Mouse (Mus musculus) lung, embryonic 16.5 days (tissue): ENCODE data around the gene Cxcl17. TPM values are rescaled to one million over a fixed set of nuclear protein-coding genes. Genes with fewer than 3 reads are reported as not detected.
A peak's percentile ranks its signal among the peaks of the same experiment; 100 is the strongest.

Experiments
- ATAC-seq: fragments of 200-750 bp; cut with Nextera tagmentation; 2 replicates; pipeline ENCODE4 v1.8.0; 2017; ENCODE audit warnings: low read depth, mild to moderate bottlenecking, moderate library complexity
- H3K27ac ChIP-seq: fragments of 300-500 bp; sonication (generic); 2 replicates; pipeline ENCODE4 v1.5.1; 2014; ENCODE audit warnings: mild to moderate bottlenecking, control low read depth, low read length
- H3K27me3 ChIP-seq: fragments of 300-500 bp; sonication (generic); 2 replicates; pipeline ENCODE4 v1.6.1; 2014; ENCODE audit warnings: low read depth, low read length, mixed read lengths; ENCODE audit not compliant: control insufficient read depth, insufficient read depth
- H3K36me3 ChIP-seq: fragments of 300-500 bp; sonication (generic); 2 replicates; pipeline ENCODE4 v1.6.1; 2014; ENCODE audit warnings: low read length; ENCODE audit not compliant: control insufficient read depth, insufficient read depth
- H3K4me1 ChIP-seq: fragments of 300-500 bp; sonication (generic); replicated peaks from 2 replicates; pipeline ENCODE4 v1.6.1; 2014; ENCODE audit warnings: low read length, mixed read lengths; ENCODE audit not compliant: control insufficient read depth, insufficient read depth
- H3K4me2 ChIP-seq: fragments of 300-500 bp; sonication (generic); 2 replicates; pipeline ENCODE4 v1.6.1; 2014; ENCODE audit warnings: low read depth, low read length, control low read depth
- H3K4me3 ChIP-seq: fragments of 300-500 bp; sonication (generic); 2 replicates; pipeline ENCODE4 v1.5.1; 2014; ENCODE audit warnings: mild to moderate bottlenecking, low read length, control low read depth
- H3K9ac ChIP-seq: fragments of 300-500 bp; sonication (generic); 2 replicates; pipeline ENCODE4 v1.6.1; 2014; ENCODE audit warnings: low read length, control low read depth
- H3K9me3 ChIP-seq: fragments of 300-500 bp; sonication (generic); 2 replicates; pipeline ENCODE4 v1.6.1; 2016; ENCODE audit warnings: low read length; ENCODE audit not compliant: control insufficient read depth
- WGBS: fragments of 180-500 bp; shearing (Covaris S2); extraction: QIAGEN DNeasy Blood & Tissue Kit; methylation state at CpG from one replicate; pipeline ENCODE4 v1.1.7; 2014; 5-methylcytosine and 5-hydroxymethylcytosine counted together
- polyA plus RNA-seq: library from polyadenylated mRNA; unstranded; fragments of >200 nt; fragmentation: Nextera tagmentation; extraction: Ambion mirVana; gene quantifications from 2 replicates; pipeline ENCODE4 v1.2.1, GENCODE M21; 2015

The Cxcl17 gene
- polyA plus RNA-seq, 1 experiment from 2014 or later: not detected

DNA sequence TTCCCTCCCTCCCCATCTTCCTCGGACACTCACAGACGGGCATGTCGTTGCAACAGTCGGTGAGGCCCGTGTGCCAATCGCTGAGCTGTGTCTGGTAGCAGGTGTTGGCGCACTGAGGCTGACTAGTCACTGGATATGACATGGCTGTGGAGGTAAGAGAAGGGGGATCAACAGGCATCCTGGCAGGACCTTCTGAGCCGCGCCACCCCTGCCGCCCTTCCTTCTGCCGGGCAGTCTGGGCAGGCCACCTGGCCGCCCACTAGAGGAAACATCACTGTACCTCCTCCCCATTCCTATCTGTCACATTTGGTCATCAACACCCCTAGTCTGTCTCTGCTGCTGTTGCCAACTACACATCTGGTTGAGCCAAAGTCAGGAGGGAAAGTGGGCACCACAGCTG is 44.4 kb downstream of the Cxcl17 start:
- Histone ChIP-seq H3K27me3 (peaks cover 27% of the 10 kb centered on the region), H3K36me3 (peaks cover 4% of the 10 kb centered on the region; the same call in 1 of the 2 replicates), H3K9me3 (no peaks in the 10 kb centered on the region), H3K9ac (no peak overlapping the region), H3K4me3 (no peak overlapping the region), H3K4me2 (no peak overlapping the region), H3K4me1 (peaks cover 4% of the 10 kb centered on the region; the same call in 1 of the 2 replicates), H3K27ac (no peak overlapping the region)
- WGBS: 15% methylated on average over 12 of the region's 12 CpGs
- 0 out of 2 replicates have a peak, but pooled peaks have one; percentile 6 for ATAC-seq

DNA sequence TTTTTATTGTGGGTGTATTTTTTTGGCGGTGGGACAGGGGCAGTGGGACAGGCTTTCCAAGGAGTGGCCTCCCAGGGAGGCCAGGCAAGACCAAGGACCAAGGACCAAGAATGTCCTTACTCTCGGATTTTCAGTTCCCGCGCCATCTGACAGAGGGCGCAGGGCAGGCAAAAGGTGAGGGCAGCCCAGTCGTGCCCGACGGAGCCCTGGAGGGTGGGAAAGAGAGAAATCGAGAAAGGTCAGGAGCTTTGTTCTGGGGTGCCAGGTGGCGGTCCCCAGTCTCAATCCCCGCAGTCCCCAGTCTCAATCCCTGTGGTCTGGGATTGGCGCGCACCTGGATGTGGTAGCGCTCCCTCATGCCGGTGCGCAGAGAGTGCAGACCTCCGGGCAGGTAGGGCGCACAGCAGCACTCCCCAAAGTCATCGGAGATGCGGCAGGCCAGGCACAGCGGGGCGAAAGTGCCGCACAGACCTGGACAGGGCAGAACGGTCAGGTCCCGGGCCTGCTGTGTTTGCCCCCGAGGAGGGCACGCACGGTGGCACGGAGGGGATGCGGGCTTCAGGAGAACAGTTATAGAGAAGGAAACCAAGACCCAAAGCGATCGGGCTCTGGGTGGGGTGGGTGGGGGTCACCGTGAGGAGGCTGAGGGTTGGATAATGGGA is 44.9 kb downstream of the Cxcl17 start:
- Histone ChIP-seq H3K4me1 (peaks cover 4% of the 10 kb centered on the region; the same call in 1 of the 2 replicates), H3K4me3 (no peak overlapping the region), H3K4me2 (peak overlapping the region; percentile 40; the same call in 1 of the 2 replicates), H3K9ac (peak overlapping the region; percentile 24), H3K9me3 (no peaks in the 10 kb centered on the region), H3K27me3 (peaks cover 27% of the 10 kb centered on the region), H3K27ac (no peak overlapping the region), H3K36me3 (peaks cover 6% of the 10 kb centered on the region; the same call in 1 of the 2 replicates)
- WGBS: 2% methylated on average over 28 of the region's 33 CpGs
- ATAC-seq: 0 out of 2 replicates have a peak, but pooled peaks have one; percentile 13

- Histone ChIP-seq H3K4me1 (peaks cover 4% of the 10 kb centered on the region; the same call in 1 of the 2 replicates), H3K4me3 (no peak overlapping the region), H3K27ac (no peak overlapping the region), H3K27me3 (peaks cover 27% of the 10 kb centered on the region), H3K9ac (no peak overlapping the region), H3K4me2 (no peak overlapping the region), H3K36me3 (peaks cover 6% of the 10 kb centered on the region; the same call in 1 of the 2 replicates), H3K9me3 (no peaks in the 10 kb centered on the region)
- ATAC-seq: no peak
- 40% methylated on average over 13 of the region's 13 CpGs for WGBS
Observed at GRCm38 (mm10) chr7:25365937-25366625, 46.6 kb downstream of the Cxcl17 start.

- no peak for ATAC-seq
- Histone ChIP-seq H3K27ac (no peak overlapping the region), H3K4me2 (no peak overlapping the region), H3K4me1 (peaks cover 4% of the 10 kb centered on the region; the same call in 1 of the 2 replicates), H3K27me3 (peaks cover 15% of the 10 kb centered on the region), H3K36me3 (peaks cover 10% of the 10 kb centered on the region), H3K4me3 (no peak overlapping the region), H3K9ac (no peak overlapping the region), H3K9me3 (no peaks in the 10 kb centered on the region)
- WGBS: 90% methylated on average over 17 of the region's 17 CpGs
Observed at GRCm38 (mm10) chr7:25363632-25364031, 49.1 kb downstream of the Cxcl17 start.

- WGBS: 85% methylated on average over 19 of the region's 19 CpGs
- no peak overlapping the region for H3K4me3 ChIP-seq
- peaks cover 4% of the 10 kb centered on the region; the same call in 1 of the 2 replicates for H3K4me1 ChIP-seq
- H3K4me2 ChIP-seq: no peak overlapping the region
- peaks cover 10% of the 10 kb centered on the region for H3K36me3 ChIP-seq
- ATAC-seq: 0 out of 2 replicates have a peak, but pooled peaks have one; percentile 16
- no peaks in the 10 kb centered on the region for H3K9me3 ChIP-seq
- H3K27me3 ChIP-seq: peaks cover 11% of the 10 kb centered on the region
- no peak overlapping the region for H3K9ac ChIP-seq
- no peak overlapping the region for H3K27ac ChIP-seq
Observed at GRCm38 (mm10) chr7:25363151-25363550, 49.5 kb downstream of the Cxcl17 start.

- peak; percentile 23; the same call in 1 of the 2 replicates for ATAC-seq
- no peak overlapping the region for H3K4me2 ChIP-seq
- 77% methylated on average over 19 of the region's 19 CpGs for WGBS
- H3K4me1 ChIP-seq: no peaks in the 10 kb centered on the region
- H3K27ac ChIP-seq: no peak overlapping the region
- H3K27me3 ChIP-seq: no peaks in the 10 kb centered on the region
- H3K9me3 ChIP-seq: no peaks in the 10 kb centered on the region
- H3K4me3 ChIP-seq: no peak overlapping the region
- H3K36me3 ChIP-seq: peaks cover 16% of the 10 kb centered on the region
- no peak overlapping the region for H3K9ac ChIP-seq
Observed at GRCm38 (mm10) chr7:25358721-25359206, 53.9 kb downstream of the Cxcl17 start.

Other genes with a start within 250 kb of the Cxcl17 start
- 0.58 TPM in 2 replicates for gene Pou2f2, start 233.2 kb downstream of the Cxcl17 start, polyA plus RNA-seq
- 9.0 and 9.5 TPM in 2 replicates for gene Dedd2, start 192.3 kb downstream of the Cxcl17 start, polyA plus RNA-seq
- 2.3 and 2.5 TPM in 2 replicates for gene Zfp526, start 191.5 kb downstream of the Cxcl17 start, polyA plus RNA-seq
- 7.1 and 8.2 TPM in 2 replicates for gene Gsk3a, start 175.0 kb downstream of the Cxcl17 start, polyA plus RNA-seq
- gene Erf, start 162.1 kb downstream of the Cxcl17 start, polyA plus RNA-seq: 10.5 and 13.6 TPM in 2 replicates
- gene Cic, start 145.2 kb downstream of the Cxcl17 start, polyA plus RNA-seq: 23.5 and 28.9 TPM in 2 replicates
- gene Pafah1b3, start 114.9 kb downstream of the Cxcl17 start, polyA plus RNA-seq: 170 and 173 TPM in 2 replicates
- gene Prr19, start 111.5 kb downstream of the Cxcl17 start, polyA plus RNA-seq: 0.13 TPM in 1 of 2 replicates, not detected in the other
- gene Tmem145, start 106.8 kb downstream of the Cxcl17 start, polyA plus RNA-seq: 0.14 and 0.49 TPM in 2 replicates
- 11.8 and 12.1 TPM in 2 replicates for gene Megf8, start 95.7 kb downstream of the Cxcl17 start, polyA plus RNA-seq
- gene Cnfn, start 43.2 kb downstream of the Cxcl17 start, polyA plus RNA-seq: 0.33 and 2.9 TPM in 2 replicates
- gene Lipe, start 14.2 kb downstream of the Cxcl17 start, polyA plus RNA-seq: 9.4 and 11.4 TPM in 2 replicates
- 7.3 TPM in 2 replicates for gene Ceacam1, start 64.7 kb upstream of the Cxcl17 start, polyA plus RNA-seq
- gene Ceacam2, start 127.0 kb upstream of the Cxcl17 start, polyA plus RNA-seq: 0.09 TPM in 1 of 2 replicates, not detected in the other
- 0.23 TPM in 1 of 2 replicates, not detected in the other for gene Erich4, start 203.0 kb upstream of the Cxcl17 start, polyA plus RNA-seq
- gene Dmac2, start 206.5 kb upstream of the Cxcl17 start, polyA plus RNA-seq: 34.5 TPM in 2 replicates
- gene B3gnt8, start 213.8 kb upstream of the Cxcl17 start, polyA plus RNA-seq: 10.5 and 11.1 TPM in 2 replicates
- gene Bckdha, start 246.1 kb upstream of the Cxcl17 start, polyA plus RNA-seq: 64.6 and 67.6 TPM in 2 replicates
- gene Exosc5, start 246.3 kb upstream of the Cxcl17 start, polyA plus RNA-seq: 70.6 and 71.2 TPM in 2 replicates